Mouse (Mus musculus): ENCODE measurements around the gene Lmod3. TPM values are rescaled to one million over a fixed set of nuclear protein-coding genes. Genes with fewer than 3 reads are reported as not detected.

Lmod3 gene
- polyA plus RNA-seq, 1 experiment = 55.6 TPM

- H3K36me3 ChIP-seq (ENCODE audit: control insufficient read depth, insufficient read depth) = no peaks in the 10 kb centered on the region
- H3K4me2 ChIP-seq (ENCODE audit: low read depth) = no peak overlapping the region
- peaks cover 8% of the 10 kb centered on the region for H3K27me3 ChIP-seq (ENCODE audit: control insufficient read depth, insufficient read depth, insufficient read length)
- no peaks in the 10 kb centered on the region for H3K79me2 ChIP-seq (ENCODE audit: control insufficient read depth, insufficient read depth)
- TF ChIP-seq TCF3 (IDR thresholded peaks at IDR 0.05; ENCODE audit: insufficient read length, low read depth) = no peak
- no peak for TF ChIP-seq E2F4 (IDR thresholded peaks at IDR 0.05; ENCODE audit: insufficient read depth)
- no peak for TF ChIP-seq MYOD1 (IDR thresholded peaks at IDR 0.05; ENCODE audit: control insufficient read depth in 1 of 3, insufficient read length in 2 of 3, low read depth in 2 of 3)
- TF ChIP-seq REST (IDR thresholded peaks at IDR 0.05; ENCODE audit: insufficient read depth, insufficient read length) = no peak
- TF ChIP-seq CEBPB (IDR thresholded peaks at IDR 0.05; ENCODE audit: insufficient read depth, poor library complexity, severe bottlenecking) = no peak
- TF ChIP-seq TCF12 (IDR thresholded peaks at IDR 0.05; ENCODE audit: insufficient read depth, poor library complexity, severe bottlenecking) = no peak
- TF ChIP-seq POLR2AphosphoS2 (IDR thresholded peaks at IDR 0.05; ENCODE audit: insufficient read length, low read depth) = no peak
- no peak for TF ChIP-seq MYOG (IDR thresholded peaks at IDR 0.05; ENCODE audit: control insufficient read depth in 1 of 3, insufficient read depth in 1 of 3, insufficient read length in 2 of 3, low read depth in 2 of 3)
- TF ChIP-seq USF1 (IDR thresholded peaks at IDR 0.05; ENCODE audit: low read depth) = no peak
- TF ChIP-seq SRF (IDR thresholded peaks at IDR 0.05; ENCODE audit: control insufficient read depth, insufficient read length, low read depth) = no peak
- H3K4me3 ChIP-seq = no peak overlapping the region
- H3ac ChIP-seq (ENCODE audit: control insufficient read depth, insufficient read length) = no peak overlapping the region
These were observed 44.6 kb upstream of the Lmod3 start for GRCm38 (mm10) chr6:97297151-97297550.

GRCm38 (mm10) chr6:97295866-97296527 is 43.4 kb upstream of the Lmod3 start:
- H3K4me2 ChIP-seq (ENCODE audit: low read depth) = no peak overlapping the region
- no peak overlapping the region for H3K4me3 ChIP-seq
- TF ChIP-seq TCF3 (IDR thresholded peaks at IDR 0.05; ENCODE audit: insufficient read length, low read depth) (no peak), E2F4 (IDR thresholded peaks at IDR 0.05; ENCODE audit: insufficient read depth) (no peak), CEBPB (IDR thresholded peaks at IDR 0.05; ENCODE audit: insufficient read depth, poor library complexity, severe bottlenecking) (no peak), SRF (IDR thresholded peaks at IDR 0.05; ENCODE audit: control insufficient read depth, insufficient read length, low read depth) (no peak), POLR2AphosphoS2 (IDR thresholded peaks at IDR 0.05; ENCODE audit: insufficient read length, low read depth) (no peak), MAX (IDR thresholded peaks at IDR 0.05; ENCODE audit: low read depth) (no peak), POLR2A (IDR thresholded peaks at IDR 0.05; ENCODE audit: insufficient read length, low read depth) (no peak), TCF12 (IDR thresholded peaks at IDR 0.05; ENCODE audit: insufficient read depth, poor library complexity, severe bottlenecking) (no peak), REST (IDR thresholded peaks at IDR 0.05; ENCODE audit: insufficient read depth, insufficient read length) (no peak), MYOD1 (IDR thresholded peaks at IDR 0.05; ENCODE audit: control insufficient read depth in 1 of 3, insufficient read length in 2 of 3, low read depth in 2 of 3) (no peak), USF1 (IDR thresholded peaks at IDR 0.05; ENCODE audit: low read depth) (no peak), MYOG (IDR thresholded peaks at IDR 0.05; ENCODE audit: control insufficient read depth in 1 of 3, insufficient read depth in 1 of 3, insufficient read length in 2 of 3, low read depth in 2 of 3) (no peak)
- H3K36me3 ChIP-seq (ENCODE audit: control insufficient read depth, insufficient read depth) = no peaks in the 10 kb centered on the region
- no peaks in the 10 kb centered on the region for H3K79me2 ChIP-seq (ENCODE audit: control insufficient read depth, insufficient read depth)
- H3K27me3 ChIP-seq (ENCODE audit: control insufficient read depth, insufficient read depth, insufficient read length) = peaks cover 8% of the 10 kb centered on the region
- no peak overlapping the region for H3ac ChIP-seq (ENCODE audit: control insufficient read depth, insufficient read length)

- no peak overlapping the region for H3ac ChIP-seq (ENCODE audit: control insufficient read depth, insufficient read length)
- no peak overlapping the region for H3K4me2 ChIP-seq (ENCODE audit: low read depth)
- H3K79me2 ChIP-seq (ENCODE audit: control insufficient read depth, insufficient read depth) = no peaks in the 10 kb centered on the region
- H3K27me3 ChIP-seq (ENCODE audit: control insufficient read depth, insufficient read depth, insufficient read length) = peaks cover 8% of the 10 kb centered on the region
- no peak overlapping the region for H3K4me3 ChIP-seq
- TF ChIP-seq E2F4 (IDR thresholded peaks at IDR 0.05; ENCODE audit: insufficient read depth) (no peak), USF1 (IDR thresholded peaks at IDR 0.05; ENCODE audit: low read depth) (no peak)
- H3K36me3 ChIP-seq (ENCODE audit: control insufficient read depth, insufficient read depth) = no peaks in the 10 kb centered on the region
These were observed 42.9 kb upstream of the Lmod3 start for GRCm38 (mm10) chr6:97295416-97295815.

- no peak overlapping the region for H3K4me3 ChIP-seq
- no peaks in the 10 kb centered on the region for H3K79me2 ChIP-seq (ENCODE audit: control insufficient read depth, insufficient read depth)
- H3K4me2 ChIP-seq (ENCODE audit: low read depth) = no peak overlapping the region
- TF ChIP-seq USF1 (IDR thresholded peaks at IDR 0.05; ENCODE audit: low read depth) (no peak), POLR2AphosphoS2 (IDR thresholded peaks at IDR 0.05; ENCODE audit: insufficient read length, low read depth) (no peak), MYOG (IDR thresholded peaks at IDR 0.05; ENCODE audit: control insufficient read depth in 1 of 3, insufficient read depth in 1 of 3, insufficient read length in 2 of 3, low read depth in 2 of 3) (no peak), POLR2A (IDR thresholded peaks at IDR 0.05; ENCODE audit: insufficient read length, low read depth) (no peak), REST (IDR thresholded peaks at IDR 0.05; ENCODE audit: insufficient read depth, insufficient read length) (no peak), TCF12 (IDR thresholded peaks at IDR 0.05; ENCODE audit: insufficient read depth, poor library complexity, severe bottlenecking) (no peak), MYOD1 (IDR thresholded peaks at IDR 0.05; ENCODE audit: control insufficient read depth in 1 of 3, insufficient read length in 2 of 3, low read depth in 2 of 3) (no peak), TCF3 (IDR thresholded peaks at IDR 0.05; ENCODE audit: insufficient read length, low read depth) (no peak), MAX (IDR thresholded peaks at IDR 0.05; ENCODE audit: low read depth) (no peak), CEBPB (IDR thresholded peaks at IDR 0.05; ENCODE audit: insufficient read depth, poor library complexity, severe bottlenecking) (no peak), SRF (IDR thresholded peaks at IDR 0.05; ENCODE audit: control insufficient read depth, insufficient read length, low read depth) (no peak), E2F4 (IDR thresholded peaks at IDR 0.05; ENCODE audit: insufficient read depth) (no peak)
- peaks cover 8% of the 10 kb centered on the region for H3K27me3 ChIP-seq (ENCODE audit: control insufficient read depth, insufficient read depth, insufficient read length)
- H3K36me3 ChIP-seq (ENCODE audit: control insufficient read depth, insufficient read depth) = no peaks in the 10 kb centered on the region
- no peak overlapping the region for H3ac ChIP-seq (ENCODE audit: control insufficient read depth, insufficient read length)
These were observed 41.4 kb upstream of the Lmod3 start for GRCm38 (mm10) chr6:97293667-97294569.
